Mouse (Mus musculus): Measurements from ENCODE around the gene Igdcc3.
"Not testable (repeated sequence)": the region's sequence is repeated elsewhere in the genome, so short reads cannot be mapped to it uniquely, and the experiment has no call there.

The Igdcc3 gene

DNA sequence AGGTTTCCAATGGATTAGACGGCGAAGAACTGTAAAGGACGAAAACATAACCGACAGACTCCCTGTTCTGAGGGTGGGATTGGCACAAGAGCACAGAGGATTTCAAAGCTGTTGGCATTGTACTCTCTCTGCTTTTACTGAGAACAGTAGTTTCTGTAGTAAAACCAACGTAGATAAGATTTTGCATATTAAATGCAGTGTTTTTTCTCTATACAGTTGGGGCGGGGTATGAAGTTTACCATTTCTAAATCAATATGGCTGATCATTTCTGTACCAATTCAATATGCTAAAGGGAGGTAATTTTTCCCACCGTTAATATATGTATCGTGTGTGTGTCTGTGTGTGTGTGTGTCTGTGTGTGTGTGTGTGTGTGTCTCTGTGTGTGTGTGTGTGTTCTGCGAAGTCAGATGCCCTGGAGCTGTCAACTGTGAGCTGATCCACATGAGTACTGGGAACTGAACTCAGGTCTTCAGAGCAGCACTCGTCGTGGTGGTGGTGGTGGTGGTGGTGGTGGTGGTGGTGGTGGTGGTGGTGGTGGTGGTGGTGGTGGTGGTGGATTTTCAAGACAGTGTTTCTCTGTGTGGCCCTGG, 61.3 kb downstream of the Igdcc3 start:
- DNase-seq (ENCODE audit: low spot score in 2 of 2): no peak

DNA sequence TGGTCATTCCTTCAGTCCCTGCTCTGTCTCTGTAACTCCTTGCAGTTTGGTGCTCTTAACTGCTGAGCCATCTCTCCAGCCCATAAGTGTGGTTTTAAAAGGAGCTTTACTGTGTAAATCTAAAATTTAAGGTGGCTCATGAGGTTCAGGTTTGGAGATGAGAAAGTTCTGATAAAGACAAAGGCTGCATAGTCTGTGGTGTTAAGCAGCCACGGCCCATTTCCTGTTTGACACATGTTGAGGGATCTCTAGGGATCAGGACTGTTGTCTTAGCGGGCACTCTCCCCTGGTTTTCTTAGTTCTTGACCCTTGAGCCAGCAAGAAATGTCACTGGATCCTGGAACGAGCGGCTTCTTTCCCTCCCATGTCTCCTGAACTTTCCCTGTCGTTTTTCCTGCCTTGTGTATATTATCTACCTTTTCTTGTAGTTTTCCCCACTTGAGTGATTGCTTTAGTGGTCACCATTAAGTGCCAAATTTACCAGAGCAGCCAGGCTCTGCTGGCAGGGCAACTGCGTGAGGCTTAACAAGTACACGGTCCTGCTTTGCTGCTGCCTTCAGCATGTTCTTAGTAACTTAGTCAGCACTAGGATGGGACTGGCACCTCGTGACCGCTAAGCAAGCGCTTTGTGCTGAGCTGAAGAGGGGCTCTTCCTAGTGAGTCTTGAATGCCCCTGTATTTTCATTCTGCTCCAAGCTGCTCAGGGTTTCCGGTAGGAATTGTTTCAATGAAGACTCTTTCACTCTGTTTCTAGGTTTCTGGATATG, 64.2 kb downstream of the Igdcc3 start:
- DNase-seq (ENCODE audit: low spot score in 2 of 2): no peak

- not testable (repeated sequence) for DNase-seq (ENCODE audit: low spot score in 2 of 2)
Observed at GRCm38 (mm10) chr9:65207041-65207815, 66.2 kb downstream of the Igdcc3 start.

GRCm38 (mm10) chr9:65208293-65209179, 67.5 kb downstream of the Igdcc3 start:
- peak; percentile 39 to 41 for DNase-seq (ENCODE audit: low spot score in 2 of 2)

- no peak for DNase-seq (ENCODE audit: low spot score in 2 of 2)
Observed at GRCm38 (mm10) chr9:65211598-65211997, 70.6 kb downstream of the Igdcc3 start.

DNA sequence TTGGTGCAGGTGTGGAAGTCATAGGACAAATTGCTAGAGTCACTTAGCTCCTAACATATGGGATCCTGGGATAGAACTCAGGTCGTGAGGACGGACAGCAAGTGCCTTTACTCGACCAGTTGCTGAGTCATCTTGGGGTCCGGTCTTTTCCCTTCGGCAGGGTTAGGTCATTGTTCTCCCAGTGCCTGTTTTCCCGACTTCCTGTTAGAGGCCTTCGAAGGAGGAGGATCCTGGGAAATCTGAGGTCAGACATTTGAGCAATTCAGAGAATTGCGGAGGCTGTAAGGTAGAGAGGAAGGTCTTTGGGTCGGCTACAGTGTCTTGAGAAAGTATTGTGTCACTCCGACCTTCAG, 73.4 kb downstream of the Igdcc3 start:
- DNase-seq (ENCODE audit: low spot score in 2 of 2): no peak

DNA sequence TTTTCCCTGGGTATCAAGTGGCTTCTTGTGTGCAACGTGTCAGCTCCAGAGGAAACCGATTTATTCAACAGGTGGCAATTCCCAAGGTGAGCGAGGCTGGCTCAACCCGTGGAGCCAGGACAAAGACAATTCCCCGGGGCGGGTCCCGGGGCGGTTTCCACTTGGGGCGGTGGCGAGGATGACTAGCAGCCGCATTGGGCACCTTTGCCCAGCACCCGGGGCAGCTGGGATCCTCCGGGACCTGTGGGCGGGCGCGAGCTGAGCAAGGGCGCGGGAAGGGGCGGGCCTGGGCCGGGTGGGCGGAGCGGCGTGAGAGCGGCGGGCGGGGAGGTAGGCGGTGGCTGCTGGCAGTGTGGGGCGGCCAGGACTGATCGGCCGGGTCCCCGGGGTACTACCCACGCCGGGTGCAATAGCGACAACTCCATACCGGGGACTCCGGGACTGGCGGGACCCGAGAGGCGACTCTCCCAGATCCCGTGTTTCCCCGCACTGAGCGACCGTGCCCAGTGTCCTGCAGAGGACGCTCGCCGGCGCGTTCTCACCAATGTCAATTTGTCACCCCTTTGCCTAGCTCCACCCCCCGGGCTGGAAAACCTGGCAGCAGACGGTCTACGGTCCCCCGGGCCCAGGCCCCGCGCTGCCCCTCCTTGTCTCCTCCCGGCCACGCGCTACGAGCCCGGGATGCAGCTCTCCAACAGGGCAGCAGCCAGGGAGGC, 73.9 kb downstream of the Igdcc3 start:
- DNase-seq (ENCODE audit: low spot score in 2 of 2): peak; percentile 86 to 87

DNA sequence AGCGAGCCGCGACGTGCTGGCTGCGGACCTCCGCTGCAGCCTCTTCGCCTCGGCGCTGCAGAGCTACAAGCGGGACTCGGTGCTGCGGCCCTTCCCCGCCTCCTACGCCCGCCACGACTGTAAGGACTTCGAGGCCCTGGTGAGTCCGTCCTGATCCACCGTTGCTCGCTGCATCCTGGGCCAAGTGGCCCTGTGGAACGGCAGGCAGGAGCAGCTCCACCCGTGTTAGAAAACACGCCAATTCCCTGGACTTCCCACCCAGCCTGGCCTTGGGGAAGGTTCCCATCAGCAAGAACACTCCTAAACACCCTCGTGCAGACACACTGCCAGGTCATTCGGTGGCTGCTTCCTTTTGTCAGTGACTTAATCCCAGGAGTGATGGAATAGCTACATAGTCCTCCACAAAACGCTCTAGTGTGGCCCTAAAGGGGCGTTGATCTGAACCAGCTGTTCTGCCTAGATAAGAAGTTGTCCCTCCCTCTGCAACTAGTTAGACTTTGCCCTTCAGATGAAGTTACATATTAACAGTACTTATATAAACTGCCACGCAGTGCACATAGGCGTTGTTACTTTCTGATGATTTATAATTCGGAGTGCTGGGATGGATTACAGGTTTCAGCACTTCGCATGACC, 74.6 kb downstream of the Igdcc3 start:
- peak; percentile 40 to 62 for DNase-seq (ENCODE audit: low spot score in 2 of 2)

DNA sequence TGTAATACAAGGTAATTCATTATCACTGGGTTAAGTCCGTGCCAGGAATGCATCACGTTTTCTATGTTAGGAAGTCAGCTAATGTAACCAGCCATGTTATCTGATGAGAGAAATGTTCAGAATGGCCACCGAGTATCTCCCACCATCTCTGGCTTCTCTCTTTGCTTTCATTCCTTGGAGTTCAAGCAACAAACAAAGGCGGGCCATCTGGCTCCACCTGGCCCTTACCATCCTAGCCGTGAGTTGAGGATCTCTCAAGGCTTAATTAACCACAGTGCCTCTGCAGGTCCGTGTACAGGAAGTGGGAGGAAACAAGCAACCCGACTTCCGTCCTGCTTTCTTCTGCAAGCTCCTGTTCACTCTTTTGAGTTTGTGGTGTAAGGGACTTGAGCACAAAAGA, 76.0 kb downstream of the Igdcc3 start:
- peak; percentile 53 to 58 for DNase-seq (ENCODE audit: low spot score in 2 of 2)

DNA sequence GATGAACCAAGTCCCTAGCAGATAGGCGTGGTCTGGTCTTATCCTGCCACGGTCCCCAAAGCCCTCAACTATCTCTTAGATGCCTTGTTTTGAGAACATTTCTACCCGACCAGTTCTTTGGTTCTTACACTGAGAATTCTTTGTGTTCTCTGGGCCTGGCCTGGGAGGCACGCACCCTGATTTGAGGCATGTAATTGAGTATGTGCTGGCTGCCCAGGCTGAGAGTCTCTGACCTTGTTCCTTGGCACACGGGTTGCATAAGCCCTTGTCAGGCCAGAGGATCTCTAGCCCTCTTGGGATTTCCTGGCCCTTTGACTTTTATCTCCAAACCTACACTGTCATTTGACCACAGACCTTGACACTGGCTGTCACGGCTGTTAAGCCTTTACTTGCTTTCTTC, 76.7 kb downstream of the Igdcc3 start:
- no peak for DNase-seq (ENCODE audit: low spot score in 2 of 2)

DNA sequence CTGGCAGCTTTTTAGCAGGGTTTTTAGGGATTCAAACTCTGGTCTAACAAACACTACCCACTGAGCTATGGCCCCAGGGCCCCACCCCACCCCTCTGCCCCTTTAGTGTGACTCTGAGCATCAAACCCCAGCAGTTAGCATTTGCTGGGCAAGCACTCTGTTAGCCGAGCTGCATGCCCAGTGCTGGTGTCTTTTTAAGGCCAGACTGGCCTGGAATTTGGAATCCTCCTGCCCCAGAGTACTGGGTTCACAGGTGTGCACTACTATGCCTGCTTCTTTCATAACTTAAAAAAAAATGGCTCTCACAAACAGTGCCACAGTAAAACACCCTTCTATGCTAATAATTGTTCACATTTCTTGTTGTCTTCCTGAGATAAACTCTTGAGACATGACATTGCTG, 77.9 kb downstream of the Igdcc3 start:
- DNase-seq (ENCODE audit: low spot score in 2 of 2): no peak

DNA sequence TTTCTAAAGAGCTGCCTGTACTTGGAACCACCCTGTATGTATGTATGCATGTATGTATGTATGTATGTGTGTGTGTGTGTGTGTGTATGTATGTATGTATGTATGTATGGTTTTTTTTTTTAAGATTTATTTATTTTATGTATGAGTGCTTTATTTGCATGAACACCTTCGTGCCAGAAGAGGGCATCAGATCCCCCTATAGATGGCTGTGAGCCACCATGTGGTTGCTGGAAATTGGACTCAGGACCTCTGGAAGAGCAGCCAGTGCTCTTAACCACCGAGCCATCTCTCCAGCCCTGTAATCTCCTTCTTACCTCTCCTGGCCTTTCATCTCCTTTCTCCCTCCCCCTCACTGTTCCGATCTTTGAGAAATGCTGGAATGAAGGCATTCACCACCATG, 79.4 kb downstream of the Igdcc3 start:
- not testable (repeated sequence) for DNase-seq (ENCODE audit: low spot score in 2 of 2)

- no peak for DNase-seq (ENCODE audit: low spot score in 2 of 2)
Observed at GRCm38 (mm10) chr9:65223927-65224326, 82.9 kb downstream of the Igdcc3 start.

GRCm38 (mm10) chr9:65225795-65226194, 84.8 kb downstream of the Igdcc3 start:
- DNase-seq (ENCODE audit: low spot score in 2 of 2): no peak

- DNase-seq (ENCODE audit: low spot score in 2 of 2): no peak
Observed at GRCm38 (mm10) chr9:65230250-65230649, 89.3 kb downstream of the Igdcc3 start.

DNA sequence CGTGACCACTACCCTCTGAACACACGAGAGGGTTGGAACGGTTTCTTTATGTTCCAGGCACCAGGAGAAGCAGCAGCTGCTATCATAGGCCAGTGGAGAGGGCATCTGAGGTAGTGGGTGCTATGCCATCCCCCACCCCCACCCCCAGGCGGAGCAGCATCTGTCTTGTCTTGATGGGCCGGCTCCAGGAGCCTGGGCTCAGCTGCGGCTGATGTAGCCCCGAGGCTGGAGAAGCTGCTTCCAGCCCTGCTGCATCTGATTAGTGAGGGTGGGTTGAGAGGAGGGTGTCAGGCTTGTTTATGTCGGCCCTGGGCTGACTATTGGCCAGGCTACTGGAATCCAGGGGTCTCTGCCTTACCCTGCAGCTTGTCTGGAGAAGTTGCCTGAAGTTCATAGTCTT, 90.3 kb downstream of the Igdcc3 start:
- no peak for DNase-seq (ENCODE audit: low spot score in 2 of 2)

GRCm38 (mm10) chr9:65233243-65233985, 92.4 kb downstream of the Igdcc3 start:
- DNase-seq (ENCODE audit: low spot score in 2 of 2): no peak

DNA sequence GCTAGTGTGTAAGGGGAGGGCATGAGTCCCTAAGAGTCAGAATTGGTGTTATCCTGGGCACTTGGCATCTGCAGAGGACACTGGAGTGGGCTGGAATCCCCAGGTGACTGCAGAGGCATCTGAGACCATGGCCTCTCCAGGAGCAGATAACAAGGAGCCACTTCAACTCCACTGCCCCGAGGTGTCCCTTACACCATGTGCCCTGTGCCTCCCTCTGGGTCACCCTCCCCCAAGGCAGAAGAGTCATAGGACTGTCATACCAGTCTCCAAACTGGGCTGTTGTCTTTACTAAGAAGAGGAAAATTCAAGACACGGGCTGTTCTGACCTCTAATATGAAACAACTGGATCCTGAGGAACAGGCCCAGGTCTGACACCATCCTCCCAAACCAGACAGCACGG, 93.7 kb downstream of the Igdcc3 start:
- DNase-seq (ENCODE audit: low spot score in 2 of 2): no peak
